Mouse (Mus musculus) liver, embryonic 11.5 days (tissue): ENCODE measurements at regions not wholly inside any gene's neighbourhood (a gene's known extent, or its start where the extent isn't known, plus 50 kb on each side); places are given as distances from the start of the nearest gene placed in this dataset.

Experiments used
- ATAC-seq: fragments of 200-750 bp; cut with Nextera tagmentation; replicated peaks from 2 replicates; pipeline ENCODE4 v1.8.0; 2017; ENCODE audit warnings: moderate number of reproducible peaks, mild to moderate bottlenecking, moderate TSS enrichment, moderate library complexity; ENCODE audit not compliant: low FRiP score
- DNase-seq: peaks from one replicate; pipeline ENCODE4 v3.0.0-alpha.2; 2017; ENCODE audit warnings: low spot score
- H3K27ac ChIP-seq: fragments of 300-500 bp; sonication (generic); 2 replicates; pipeline ENCODE4 v1.5.1; 2014; ENCODE audit warnings: mild to moderate bottlenecking, low read depth, low read length, control low read depth
- H3K27me3 ChIP-seq: fragments of 300-500 bp; sonication (generic); replicated peaks from 2 replicates; pipeline ENCODE4 v1.6.1; 2014; ENCODE audit warnings: low read length, mixed read lengths; ENCODE audit not compliant: control insufficient read depth, insufficient read depth
- H3K36me3 ChIP-seq: fragments of 300-500 bp; sonication (generic); 2 replicates; pipeline ENCODE4 v1.6.1; 2014; ENCODE audit warnings: mild to moderate bottlenecking, low read length, moderate library complexity, mixed read lengths; ENCODE audit not compliant: control insufficient read depth, insufficient read depth
- H3K4me1 ChIP-seq: fragments of 300-500 bp; sonication (generic); replicated peaks from 2 replicates; pipeline ENCODE4 v1.6.1; 2014; ENCODE audit warnings: low read length, mixed read lengths; ENCODE audit not compliant: control insufficient read depth, insufficient read depth
- H3K4me2 ChIP-seq: fragments of 300-500 bp; sonication (generic); 2 replicates; pipeline ENCODE4 v1.6.1; 2014; ENCODE audit warnings: mild to moderate bottlenecking, control low read depth, moderate library complexity
- H3K4me3 ChIP-seq: fragments of 300-500 bp; sonication (generic); 2 replicates; pipeline ENCODE4 v1.5.1; 2014; ENCODE audit warnings: low read depth, low read length, control low read depth
- H3K9ac ChIP-seq: fragments of 300-500 bp; sonication (generic); 2 replicates; pipeline ENCODE4 v1.6.1; 2014; ENCODE audit warnings: low read depth, low read length, control low read depth
- H3K9me3 ChIP-seq: fragments of 300-500 bp; sonication (generic); 2 replicates; pipeline ENCODE4 v1.6.1; 2016; ENCODE audit warnings: low read length, inconsistent platforms, mixed read lengths; ENCODE audit not compliant: control insufficient read depth
- WGBS: fragments of 180-500 bp; shearing (Covaris S2); extraction: QIAGEN DNeasy Blood & Tissue Kit; methylation state at CpG from one replicate; pipeline ENCODE4 v1.1.7; 2014; 5-methylcytosine and 5-hydroxymethylcytosine counted together

DNA sequence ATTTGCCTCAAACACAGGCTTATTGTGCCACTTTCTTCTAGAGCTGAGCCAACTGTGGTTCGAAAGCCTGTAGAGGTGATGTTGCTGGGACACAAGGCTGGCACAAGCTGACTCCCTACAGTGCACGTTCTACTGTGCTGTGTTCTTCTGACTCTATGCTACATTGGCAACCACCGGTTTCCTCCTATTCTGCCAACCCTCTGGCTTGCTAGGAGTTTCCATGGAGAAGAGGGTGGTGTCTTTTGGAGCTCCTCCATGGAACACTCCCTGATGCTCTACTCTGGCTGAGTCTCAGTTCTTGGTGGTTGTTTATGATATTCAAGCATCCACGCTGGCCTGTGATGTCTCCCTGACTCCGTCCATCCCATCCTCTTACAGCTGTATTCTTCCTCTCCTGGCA, 124.9 kb upstream of the Nmur2 start:
- H3K9ac ChIP-seq: no peak overlapping the region
- no peaks in the 10 kb centered on the region for H3K9me3 ChIP-seq
- no peaks in the 10 kb centered on the region for H3K36me3 ChIP-seq
- H3K27ac ChIP-seq: no peak overlapping the region
- DNase-seq (no peak), ATAC-seq (no peak)
- 84% methylated on average over 5 of the region's 5 CpGs for WGBS
- no peak overlapping the region for H3K4me2 ChIP-seq
- H3K27me3 ChIP-seq: no peaks in the 10 kb centered on the region
- no peak overlapping the region for H3K4me3 ChIP-seq
- no peaks in the 10 kb centered on the region for H3K4me1 ChIP-seq

DNA sequence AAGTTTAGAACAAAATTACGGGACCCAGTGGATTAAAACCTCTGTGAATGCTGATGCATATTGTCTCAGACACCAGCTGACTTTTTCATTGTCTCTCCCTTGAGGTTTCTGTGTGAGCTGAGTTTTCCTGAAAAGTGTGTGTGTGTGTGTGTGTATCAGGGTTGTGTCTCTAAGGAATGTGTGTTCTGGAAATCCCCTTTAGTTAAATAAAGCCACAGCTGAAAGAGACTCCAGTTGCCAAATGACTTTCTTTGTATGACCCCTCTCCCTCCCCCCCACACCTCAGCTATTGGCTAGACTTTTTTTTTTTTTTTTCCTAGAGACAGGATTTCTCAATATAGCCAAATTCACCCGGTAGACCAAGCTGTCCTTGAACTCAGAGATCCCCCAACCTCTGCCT, 119.5 kb upstream of the Nmur2 start:
- no peaks in the 10 kb centered on the region for H3K4me1 ChIP-seq
- no peak overlapping the region for H3K4me2 ChIP-seq
- H3K4me3 ChIP-seq: no peak overlapping the region
- no peak for DNase-seq
- no peak for ATAC-seq
- WGBS: 71% methylated on average over 2 of the region's 2 CpGs
- H3K27ac ChIP-seq: no peak overlapping the region
- H3K36me3 ChIP-seq: no peaks in the 10 kb centered on the region
- no peak overlapping the region for H3K9ac ChIP-seq
- H3K9me3 ChIP-seq: no peaks in the 10 kb centered on the region
- no peaks in the 10 kb centered on the region for H3K27me3 ChIP-seq

DNA sequence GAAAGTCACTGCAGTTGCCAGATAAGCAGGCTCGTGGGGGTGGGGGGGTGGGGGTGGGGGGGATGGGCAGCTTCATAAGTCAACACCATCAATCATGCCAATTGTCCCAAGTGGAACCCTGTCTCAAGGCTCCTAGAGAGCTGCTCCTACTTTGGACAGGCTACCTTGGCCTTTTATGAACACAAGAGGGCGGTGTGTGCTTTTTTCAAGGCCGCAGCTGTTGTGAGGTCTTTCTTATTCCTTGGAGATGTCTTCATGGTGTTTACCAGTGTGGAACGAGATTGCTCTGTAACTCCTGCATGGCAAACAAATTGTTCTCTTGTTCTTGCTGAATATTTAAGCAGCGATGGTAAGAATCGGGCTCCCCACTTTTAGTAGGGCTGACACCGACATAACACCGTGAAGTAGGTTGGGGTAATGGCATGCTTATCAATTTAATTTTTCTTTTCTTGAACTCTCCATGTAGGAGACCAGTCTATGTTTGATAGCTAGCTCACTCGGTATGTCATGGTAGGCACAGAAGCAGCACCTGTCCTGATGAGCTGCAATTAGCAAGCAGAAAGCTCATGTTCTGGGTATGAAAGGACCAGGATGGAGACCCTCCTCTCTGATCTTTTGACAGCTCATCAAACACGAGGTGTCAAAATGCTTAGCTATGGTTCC, 118.7 kb upstream of the Nmur2 start:
- Histone ChIP-seq H3K27ac (no peak overlapping the region), H3K27me3 (no peaks in the 10 kb centered on the region), H3K36me3 (no peaks in the 10 kb centered on the region), H3K4me3 (no peak overlapping the region), H3K4me2 (no peak overlapping the region), H3K9ac (no peak overlapping the region), H3K9me3 (no peaks in the 10 kb centered on the region), H3K4me1 (no peaks in the 10 kb centered on the region)
- no peak for ATAC-seq
- WGBS: 50% methylated on average over 10 of the region's 10 CpGs
- DNase-seq: no peak

DNA sequence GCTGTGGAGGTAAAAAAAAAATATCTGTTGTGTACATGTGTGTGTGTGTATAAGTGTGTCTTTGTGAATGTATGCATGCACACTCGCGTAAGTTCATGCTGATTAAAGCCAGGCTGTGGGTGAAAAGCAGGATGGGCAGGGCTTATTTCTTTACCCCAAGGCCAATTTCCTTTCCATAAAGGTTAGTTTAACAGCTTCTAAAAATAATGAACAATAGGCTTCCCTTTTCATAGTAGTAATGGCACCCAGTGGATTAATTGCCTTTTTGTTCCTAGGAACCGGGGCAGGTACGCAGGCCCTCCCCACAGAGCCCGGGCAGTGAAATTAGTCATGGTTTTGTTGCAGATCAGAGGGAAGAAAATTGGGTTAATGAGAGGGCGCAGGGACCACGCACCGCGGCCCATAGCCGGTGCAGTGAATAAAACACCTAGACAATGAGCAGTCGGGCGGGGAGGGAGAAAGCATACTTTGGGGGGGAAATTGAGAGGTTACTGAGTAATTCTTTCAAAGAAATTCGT, 110.1 kb upstream of the Nmur2 start:
- no peak overlapping the region for H3K9ac ChIP-seq
- WGBS: 77% methylated on average over 13 of the region's 13 CpGs
- DNase-seq (no peak), ATAC-seq (no peak)
- H3K36me3 ChIP-seq: no peaks in the 10 kb centered on the region
- H3K4me3 ChIP-seq: no peak overlapping the region
- H3K27me3 ChIP-seq: no peaks in the 10 kb centered on the region
- H3K9me3 ChIP-seq: no peaks in the 10 kb centered on the region
- no peak overlapping the region for H3K4me2 ChIP-seq
- no peak overlapping the region for H3K27ac ChIP-seq
- no peaks in the 10 kb centered on the region for H3K4me1 ChIP-seq

DNA sequence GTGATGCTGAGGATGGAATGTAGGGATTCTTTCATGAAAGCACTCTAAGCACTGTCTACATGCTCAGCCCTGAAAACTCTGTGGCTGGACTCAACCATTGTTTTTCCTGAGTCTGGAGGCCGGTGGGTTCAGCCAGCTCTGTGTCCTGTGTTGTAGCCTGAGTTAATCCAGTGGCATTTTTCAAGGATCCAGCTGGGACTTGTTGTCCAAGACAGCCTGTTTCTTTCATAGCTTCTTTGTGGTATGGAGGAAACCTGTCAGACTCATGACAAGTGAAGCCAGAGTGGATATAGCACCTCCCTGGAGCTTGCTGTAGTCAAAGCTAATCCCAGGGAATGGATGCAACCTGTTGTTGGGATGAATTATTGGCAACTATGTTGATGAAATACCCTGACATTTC, 108.9 kb upstream of the Nmur2 start:
- Histone ChIP-seq H3K4me3 (no peak overlapping the region), H3K4me1 (no peaks in the 10 kb centered on the region), H3K9me3 (no peaks in the 10 kb centered on the region), H3K4me2 (no peak overlapping the region), H3K27ac (no peak overlapping the region), H3K27me3 (no peaks in the 10 kb centered on the region), H3K36me3 (no peaks in the 10 kb centered on the region), H3K9ac (no peak overlapping the region)
- ATAC-seq (no peak), DNase-seq (no peak)
- WGBS: 80% methylated on average over 1 of the region's 1 CpGs

DNA sequence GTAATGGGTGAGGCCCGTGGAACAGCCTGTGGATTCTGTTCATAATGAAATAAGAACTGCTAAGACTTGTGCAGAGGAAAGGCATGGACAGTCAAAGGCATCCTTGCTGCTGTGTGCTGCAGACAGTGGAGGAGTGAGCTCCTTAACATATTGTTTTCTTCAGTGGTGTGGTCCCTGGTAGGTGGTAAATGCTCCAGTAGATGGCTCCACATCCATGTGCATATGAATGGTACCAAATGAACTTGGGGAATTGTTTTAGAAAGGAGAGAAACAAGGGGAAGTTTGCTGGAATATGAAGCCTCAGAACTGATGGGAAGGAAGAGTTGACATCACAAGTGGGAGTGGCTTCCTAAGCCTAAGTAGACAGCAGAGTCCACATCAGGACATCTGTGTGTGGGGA, 108.1 kb upstream of the Nmur2 start:
- H3K9me3 ChIP-seq: no peaks in the 10 kb centered on the region
- ATAC-seq (no peak), DNase-seq (no peak)
- no peak overlapping the region for H3K4me2 ChIP-seq
- H3K4me1 ChIP-seq: no peaks in the 10 kb centered on the region
- H3K4me3 ChIP-seq: no peak overlapping the region
- WGBS: 55% methylated on average over 1 of the region's 1 CpGs
- no peak overlapping the region for H3K27ac ChIP-seq
- no peak overlapping the region for H3K9ac ChIP-seq
- H3K36me3 ChIP-seq: no peaks in the 10 kb centered on the region
- no peaks in the 10 kb centered on the region for H3K27me3 ChIP-seq

DNA sequence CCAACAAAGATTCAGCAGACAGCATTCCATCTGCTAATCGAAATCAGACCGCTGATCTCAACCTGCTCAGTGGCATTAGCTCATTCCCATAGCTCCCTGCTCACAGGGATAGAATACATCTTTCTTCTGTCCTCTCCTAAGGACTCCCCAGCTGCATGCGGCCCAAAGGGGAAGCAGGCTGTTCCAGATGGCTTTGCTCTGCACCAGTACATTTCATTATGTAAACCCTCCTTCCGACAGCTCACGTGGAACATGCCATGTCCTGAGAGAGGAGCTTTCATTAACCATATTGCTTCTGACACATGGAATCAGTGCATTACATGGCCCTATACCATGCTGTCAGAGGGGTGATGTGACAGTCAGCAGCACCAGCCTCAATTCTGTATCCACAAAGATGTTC, 105.9 kb upstream of the Nmur2 start:
- Histone ChIP-seq H3K4me3 (no peak overlapping the region), H3K27ac (no peak overlapping the region), H3K9ac (no peak overlapping the region), H3K36me3 (no peaks in the 10 kb centered on the region), H3K4me2 (no peak overlapping the region), H3K4me1 (no peaks in the 10 kb centered on the region), H3K9me3 (no peaks in the 10 kb centered on the region), H3K27me3 (no peaks in the 10 kb centered on the region)
- ATAC-seq (no peak), DNase-seq (no peak)
- WGBS: 74% methylated on average over 5 of the region's 5 CpGs

DNA sequence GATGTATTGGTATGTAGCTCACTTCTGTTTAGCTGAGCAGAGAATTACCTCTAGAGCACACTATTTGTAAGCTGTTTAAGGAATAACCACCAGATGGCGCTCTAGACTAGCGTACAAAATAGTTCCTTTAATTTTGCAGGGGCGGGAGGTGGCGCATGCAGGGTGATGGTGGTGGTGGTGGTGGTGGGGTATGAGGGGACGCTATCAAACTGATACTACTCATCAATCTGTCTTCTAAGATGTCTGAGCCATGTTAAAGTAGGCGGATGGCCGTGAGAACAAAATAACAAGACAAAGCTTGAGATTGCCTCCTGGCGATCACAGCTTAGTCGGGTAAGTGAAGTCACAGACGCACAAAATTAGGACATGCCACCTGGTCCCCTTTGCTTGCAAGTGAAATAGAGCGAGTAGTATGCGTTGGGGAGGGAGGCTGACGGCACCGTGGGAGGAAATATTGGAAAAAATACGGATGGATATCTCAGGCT, 90.6 kb upstream of the Nmur2 start:
- Histone ChIP-seq H3K4me2 (no peak overlapping the region), H3K36me3 (no peaks in the 10 kb centered on the region), H3K27ac (no peak overlapping the region), H3K9me3 (no peaks in the 10 kb centered on the region), H3K4me1 (no peaks in the 10 kb centered on the region), H3K27me3 (no peaks in the 10 kb centered on the region), H3K4me3 (no peak overlapping the region), H3K9ac (no peak overlapping the region)
- ATAC-seq (no peak), DNase-seq (no peak)
- 30% methylated on average over 15 of the region's 15 CpGs for WGBS

DNA sequence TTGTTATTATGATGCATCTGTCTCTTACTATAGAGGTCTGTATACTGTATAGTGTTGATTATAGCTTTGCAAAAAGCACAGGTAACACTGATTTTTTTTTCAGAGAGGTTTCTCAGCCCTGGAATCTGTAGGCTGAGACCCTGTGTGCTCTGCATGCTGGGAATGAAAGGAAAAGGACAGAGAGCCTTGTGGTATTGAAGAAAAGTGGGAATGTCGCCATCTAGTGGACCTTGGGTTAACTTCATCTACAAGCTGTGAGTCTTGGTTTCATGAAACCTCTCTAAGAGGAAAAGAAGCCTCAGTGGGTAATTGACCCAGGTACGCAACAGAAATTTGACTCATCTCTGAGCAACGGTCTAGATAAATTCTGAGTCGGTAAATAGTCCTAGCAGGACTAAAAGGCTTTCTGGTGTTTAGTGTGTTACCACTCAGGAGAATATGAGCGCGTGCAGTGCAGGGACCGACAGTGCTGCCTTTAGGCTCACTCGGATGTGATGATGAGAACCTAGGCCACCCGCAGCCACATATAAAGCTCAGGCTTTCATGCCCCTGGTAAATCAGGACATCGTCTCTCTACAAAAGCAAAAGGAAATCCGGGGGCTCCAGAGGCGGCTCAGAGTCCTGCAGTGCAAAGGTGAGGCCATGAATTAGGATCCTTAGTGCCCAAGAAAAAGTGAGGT, 75.9 kb upstream of the Nmur2 start:
- ATAC-seq (no peak), DNase-seq (no peak)
- Histone ChIP-seq H3K9ac (no peak overlapping the region), H3K4me3 (no peak overlapping the region), H3K9me3 (no peaks in the 10 kb centered on the region), H3K27ac (no peak overlapping the region), H3K4me1 (no peaks in the 10 kb centered on the region), H3K4me2 (no peak overlapping the region), H3K27me3 (no peaks in the 10 kb centered on the region), H3K36me3 (no peaks in the 10 kb centered on the region)
- 35% methylated on average over 12 of the region's 12 CpGs for WGBS
